Mouse (Mus musculus) lung, embryonic 16.5 days (tissue): ENCODE results near the gene Whamm. TPM values are rescaled to one million over a fixed set of nuclear protein-coding genes. Genes with fewer than 3 reads are reported as not detected.

Source experiments
- ATAC-seq: fragments of 200-750 bp; cut with Nextera tagmentation; 2 replicates; pipeline ENCODE4 v1.8.0; 2017; ENCODE audit warnings: low read depth, mild to moderate bottlenecking, moderate library complexity
- H3K27ac ChIP-seq: fragments of 300-500 bp; sonication (generic); 2 replicates; pipeline ENCODE4 v1.5.1; 2014; ENCODE audit warnings: mild to moderate bottlenecking, control low read depth, low read length
- H3K27me3 ChIP-seq: fragments of 300-500 bp; sonication (generic); 2 replicates; pipeline ENCODE4 v1.6.1; 2014; ENCODE audit warnings: low read depth, low read length, mixed read lengths; ENCODE audit not compliant: control insufficient read depth, insufficient read depth
- H3K36me3 ChIP-seq: fragments of 300-500 bp; sonication (generic); 2 replicates; pipeline ENCODE4 v1.6.1; 2014; ENCODE audit warnings: low read length; ENCODE audit not compliant: control insufficient read depth, insufficient read depth
- H3K4me1 ChIP-seq: fragments of 300-500 bp; sonication (generic); replicated peaks from 2 replicates; pipeline ENCODE4 v1.6.1; 2014; ENCODE audit warnings: low read length, mixed read lengths; ENCODE audit not compliant: control insufficient read depth, insufficient read depth
- H3K4me2 ChIP-seq: fragments of 300-500 bp; sonication (generic); 2 replicates; pipeline ENCODE4 v1.6.1; 2014; ENCODE audit warnings: low read depth, low read length, control low read depth
- H3K4me3 ChIP-seq: fragments of 300-500 bp; sonication (generic); 2 replicates; pipeline ENCODE4 v1.5.1; 2014; ENCODE audit warnings: mild to moderate bottlenecking, low read length, control low read depth
- H3K9ac ChIP-seq: fragments of 300-500 bp; sonication (generic); 2 replicates; pipeline ENCODE4 v1.6.1; 2014; ENCODE audit warnings: low read length, control low read depth
- H3K9me3 ChIP-seq: fragments of 300-500 bp; sonication (generic); 2 replicates; pipeline ENCODE4 v1.6.1; 2016; ENCODE audit warnings: low read length; ENCODE audit not compliant: control insufficient read depth
- WGBS: fragments of 180-500 bp; shearing (Covaris S2); extraction: QIAGEN DNeasy Blood & Tissue Kit; methylation state at CpG from one replicate; pipeline ENCODE4 v1.1.7; 2014; 5-methylcytosine and 5-hydroxymethylcytosine counted together
- polyA plus RNA-seq: library from polyadenylated mRNA; unstranded; fragments of >200 nt; fragmentation: Nextera tagmentation; extraction: Ambion mirVana; gene quantifications from 2 replicates; pipeline ENCODE4 v1.2.1, GENCODE M21; 2015

Gene Whamm
- polyA plus RNA-seq = 1.8 and 2.7 TPM in 2 replicates

DNA sequence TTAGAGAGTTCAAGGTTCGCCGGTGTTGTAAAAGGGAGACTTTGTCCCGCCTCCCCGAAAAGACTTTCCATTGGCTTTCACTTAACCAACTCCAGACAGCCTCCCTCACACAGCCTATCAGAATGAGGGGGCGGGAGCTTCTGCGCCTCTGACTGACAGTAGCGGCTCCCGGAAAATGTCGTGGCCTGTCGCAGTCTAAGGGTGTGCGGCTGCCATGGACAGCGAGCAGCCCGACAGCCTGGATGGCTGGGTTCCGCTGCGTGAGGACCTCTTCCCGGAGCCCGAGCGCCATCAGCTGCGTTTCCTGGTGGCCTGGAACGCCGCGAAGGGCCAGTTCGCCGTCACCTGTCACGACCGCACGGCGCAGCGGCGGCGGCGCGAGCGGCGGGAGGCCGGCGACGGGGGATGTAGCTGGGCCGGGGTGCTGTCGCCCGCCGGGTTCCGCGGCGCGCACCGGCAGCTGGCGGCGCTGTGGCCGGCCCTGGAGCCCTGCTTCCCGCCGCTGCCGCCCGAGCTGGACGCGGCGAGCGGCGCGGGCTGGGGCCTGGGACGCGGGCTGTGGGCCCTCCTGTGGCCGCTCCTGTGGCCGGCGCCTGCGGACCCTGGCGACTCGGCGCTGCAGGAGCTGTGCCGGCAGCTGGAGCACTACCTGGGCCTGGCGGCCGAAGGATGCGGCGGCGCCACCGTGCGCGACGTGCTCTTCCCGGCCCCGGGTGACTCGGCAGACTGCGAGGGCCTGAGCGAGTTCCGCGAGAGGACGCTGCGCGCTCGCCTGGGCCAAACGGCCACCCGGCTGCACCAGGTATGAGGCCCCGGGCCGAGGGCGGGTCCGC lies at the start of gene Whamm:
Gene Whamm, plus strand, starts transcription at position 159 of the 833 bp plus-strand sequence.
- Histone ChIP-seq H3K27me3 (no peaks in the 10 kb centered on the region), H3K27ac (peak within 1 kb of the TSS; percentile 94), H3K4me2 (peak within 1 kb of the TSS; percentile 81), H3K36me3 (peaks cover 9% of the 10 kb centered on the region), H3K9me3 (no peaks in the 10 kb centered on the region), H3K4me1 (peaks cover 8% of the 10 kb centered on the region), H3K9ac (peak within 1 kb of the TSS; percentile 92), H3K4me3 (peak within 1 kb of the TSS; percentile 90)
- ATAC-seq = peak; percentile 99
- under 1% methylated on average over 72 of the region's 96 CpGs for WGBS

DNA sequence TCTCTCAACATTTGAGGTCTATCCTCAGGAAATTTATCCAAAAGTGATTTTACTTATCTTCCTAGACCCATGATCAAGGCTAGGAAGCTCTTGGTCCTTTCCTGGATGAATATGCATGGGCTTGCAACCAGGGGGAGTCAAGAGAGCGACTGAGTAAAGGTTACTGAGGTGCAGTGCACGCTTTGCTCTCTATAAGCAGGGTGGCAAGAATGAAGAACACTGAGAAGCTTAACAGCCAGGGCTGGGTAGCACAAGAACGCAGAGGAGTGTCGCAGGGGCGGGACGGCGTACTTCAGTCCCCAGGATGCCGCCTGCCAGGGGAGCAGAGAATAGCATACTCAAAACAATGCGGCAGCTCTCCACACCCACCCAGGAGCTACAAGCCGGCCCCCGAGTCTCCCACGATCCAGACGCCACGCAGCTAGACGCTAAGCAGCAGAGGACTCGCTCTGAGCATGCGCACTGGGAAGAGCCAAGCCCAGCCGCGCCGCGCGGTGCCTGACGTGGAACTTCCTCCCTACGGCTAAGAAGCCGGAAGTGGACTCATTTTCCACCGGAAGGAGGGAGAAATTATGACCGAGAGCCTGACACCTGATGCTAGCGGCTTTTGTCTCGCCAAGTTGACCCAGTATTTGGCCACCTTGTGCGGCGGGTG lies 47.9 kb upstream of the Whamm start:
- peak overlapping the region; percentile 94 for H3K27ac ChIP-seq
- peaks cover 8% of the 10 kb centered on the region for H3K4me1 ChIP-seq
- WGBS = under 1% methylated on average over 31 of the region's 31 CpGs
- peak overlapping the region; percentile 67 for H3K4me3 ChIP-seq
- peaks cover 8% of the 10 kb centered on the region for H3K36me3 ChIP-seq
- H3K27me3 ChIP-seq = no peaks in the 10 kb centered on the region
- peak; percentile 98 for ATAC-seq
- H3K4me2 ChIP-seq = peak overlapping the region; percentile 76
- H3K9ac ChIP-seq = peak overlapping the region; percentile 85
- no peaks in the 10 kb centered on the region for H3K9me3 ChIP-seq

DNA sequence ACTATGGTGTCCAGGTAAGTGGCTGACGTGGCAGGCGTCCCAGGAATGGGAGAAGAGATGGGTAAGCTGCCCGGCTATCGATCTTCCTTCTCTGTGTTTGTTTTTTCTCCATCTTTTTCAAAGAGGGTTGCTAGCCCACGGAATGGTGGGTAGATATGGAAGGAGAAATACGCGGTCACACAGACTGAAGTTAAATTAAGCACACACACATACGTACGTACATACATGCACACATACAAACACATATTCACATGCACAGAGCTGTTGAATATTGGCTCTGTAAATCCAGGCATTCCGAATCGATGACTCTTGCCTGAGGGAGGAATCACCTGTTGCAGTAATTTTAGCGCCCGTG lies 47.4 kb upstream of the Whamm start:
- peak overlapping the region; percentile 85 for H3K9ac ChIP-seq
- no peaks in the 10 kb centered on the region for H3K27me3 ChIP-seq

DNA sequence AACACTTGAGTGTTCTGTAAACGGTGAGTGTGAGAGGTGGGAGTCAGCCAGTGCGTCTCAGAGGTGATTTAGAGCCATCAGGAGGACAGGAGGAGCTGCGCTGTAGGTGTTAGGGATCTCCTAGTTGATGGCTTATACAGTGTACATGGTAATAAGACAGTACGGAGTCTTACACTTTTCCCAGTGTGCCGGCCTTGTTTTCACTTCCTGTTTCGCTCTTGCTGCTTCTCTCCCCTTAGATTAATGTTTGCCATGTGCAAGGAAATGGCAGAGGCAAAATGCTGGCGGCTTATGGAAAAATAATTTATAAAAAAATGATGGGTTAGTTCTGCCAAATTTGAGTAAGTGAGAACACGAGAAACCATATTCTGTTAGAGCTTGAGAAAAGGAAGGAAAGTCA lies 42.1 kb upstream of the Whamm start:
- Histone ChIP-seq H3K4me1 (peaks cover 8% of the 10 kb centered on the region), H3K9me3 (no peaks in the 10 kb centered on the region; the same call in 1 of the 2 replicates), H3K4me2 (no peak overlapping the region), H3K4me3 (no peak overlapping the region), H3K36me3 (peaks cover 46% of the 10 kb centered on the region), H3K9ac (no peak overlapping the region), H3K27ac (no peak overlapping the region), H3K27me3 (no peaks in the 10 kb centered on the region)
- no peak for ATAC-seq
- 72% methylated on average over 8 of the region's 8 CpGs for whole genome bisulfite sequencing

More for the DNA sequence above, 47.4 kb upstream of the Whamm start:
- ATAC-seq = 0 out of 2 replicates have a peak, but pooled peaks have one; percentile 14
- Histone ChIP-seq H3K27ac (peak overlapping the region; percentile 94), H3K36me3 (peaks cover 8% of the 10 kb centered on the region), H3K4me2 (peak overlapping the region; percentile 76), H3K9me3 (no peaks in the 10 kb centered on the region), H3K4me3 (peak overlapping the region; percentile 67), H3K4me1 (peaks cover 8% of the 10 kb centered on the region)
- 4% methylated on average over 13 of the region's 13 CpGs for WGBS

DNA sequence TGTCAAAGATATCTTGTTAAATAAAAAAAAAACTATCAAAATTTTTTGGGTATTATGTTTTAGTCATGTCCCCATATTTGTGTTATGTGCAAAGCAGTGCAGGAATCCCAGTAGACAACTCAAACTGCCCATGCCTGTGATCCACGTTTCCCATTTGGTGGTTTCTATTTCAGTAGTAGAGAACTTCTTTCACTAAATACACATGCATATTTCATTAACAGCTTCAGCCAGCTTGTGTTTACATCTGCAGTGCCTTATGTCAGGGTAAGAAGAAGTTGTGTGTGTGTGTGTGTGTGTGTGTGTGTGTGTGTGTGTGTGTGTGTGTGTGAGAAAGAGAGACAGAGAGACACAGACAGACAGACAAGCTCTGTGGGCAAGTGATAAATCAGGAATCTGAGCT lies 39.6 kb upstream of the Whamm start:
- no peak overlapping the region for H3K27ac ChIP-seq
- H3K4me3 ChIP-seq = no peak overlapping the region
- peaks cover 4% of the 10 kb centered on the region; the same call in 1 of the 2 replicates for H3K9me3 ChIP-seq
- H3K9ac ChIP-seq = no peak overlapping the region
- ATAC-seq = no peak
- H3K4me2 ChIP-seq = no peak overlapping the region
- peaks cover 66% of the 10 kb centered on the region for H3K36me3 ChIP-seq
- H3K27me3 ChIP-seq = no peaks in the 10 kb centered on the region
- no peaks in the 10 kb centered on the region for H3K4me1 ChIP-seq
- 83% methylated on average over 1 of the region's 1 CpGs for WGBS

DNA sequence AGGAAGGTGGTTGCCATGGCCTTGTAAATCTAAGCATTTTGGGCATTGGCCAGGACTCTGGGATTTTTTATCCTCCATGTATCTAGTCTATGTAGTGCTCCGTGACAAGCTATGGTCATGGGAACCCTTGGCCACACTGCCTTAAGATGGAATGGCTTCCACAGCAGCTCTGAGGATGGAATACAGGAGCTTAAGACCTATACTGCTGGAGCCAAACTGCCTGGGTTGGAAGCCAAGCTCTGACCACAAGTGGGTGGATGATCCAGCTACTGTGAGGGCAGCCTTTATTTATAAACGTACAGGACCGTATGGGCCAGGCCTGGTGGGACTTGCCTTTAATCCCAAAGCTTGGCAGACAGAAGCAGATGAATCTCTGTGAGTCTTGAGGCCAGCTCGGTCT lies 34.6 kb upstream of the Whamm start:
- peaks cover 4% of the 10 kb centered on the region; the same call in 1 of the 2 replicates for H3K9me3 ChIP-seq
- no peak overlapping the region for H3K27ac ChIP-seq
- H3K36me3 ChIP-seq = peaks cover 40% of the 10 kb centered on the region
- no peak overlapping the region for H3K9ac ChIP-seq
- WGBS = 75% methylated on average over 4 of the region's 4 CpGs
- no peaks in the 10 kb centered on the region for H3K4me1 ChIP-seq
- no peak for ATAC-seq
- no peak overlapping the region for H3K4me3 ChIP-seq
- no peak overlapping the region for H3K4me2 ChIP-seq
- no peaks in the 10 kb centered on the region for H3K27me3 ChIP-seq

DNA sequence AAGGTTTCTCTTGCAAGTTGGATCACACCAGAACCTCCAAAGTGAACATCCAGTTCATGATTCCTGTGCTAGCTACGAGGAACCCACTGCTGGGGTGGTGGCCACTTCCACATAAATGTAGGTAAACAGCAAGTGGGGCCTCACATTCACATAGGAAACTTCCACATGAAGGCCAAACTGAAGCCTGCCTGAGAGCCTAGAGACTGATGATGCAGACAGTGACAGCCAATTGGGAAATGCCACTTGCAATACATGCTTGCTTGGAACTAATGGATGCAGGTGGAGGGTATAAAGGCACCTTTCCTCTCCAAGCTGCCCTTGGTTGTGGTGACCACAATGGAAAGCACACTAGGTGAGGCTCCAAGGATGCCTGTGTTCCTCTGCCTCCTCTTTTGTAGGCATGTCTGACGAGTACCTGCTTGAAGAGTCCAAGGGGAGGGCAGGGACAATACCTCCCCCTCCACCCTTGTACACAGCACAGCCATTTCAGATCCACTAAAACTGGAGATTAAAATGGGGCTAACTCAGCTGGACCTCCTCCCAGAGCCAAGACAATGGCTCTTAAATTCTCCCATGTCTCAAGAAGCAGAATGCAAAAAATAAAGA lies 32.9 kb upstream of the Whamm start:
- Histone ChIP-seq H3K36me3 (peaks cover 27% of the 10 kb centered on the region), H3K27ac (no peak overlapping the region), H3K4me3 (no peak overlapping the region), H3K9me3 (peaks cover 4% of the 10 kb centered on the region; the same call in 1 of the 2 replicates), H3K4me1 (no peaks in the 10 kb centered on the region), H3K4me2 (no peak overlapping the region), H3K27me3 (no peaks in the 10 kb centered on the region), H3K9ac (no peak overlapping the region)
- WGBS = 60% methylated on average over 2 of the region's 2 CpGs
- no peak for ATAC-seq

DNA sequence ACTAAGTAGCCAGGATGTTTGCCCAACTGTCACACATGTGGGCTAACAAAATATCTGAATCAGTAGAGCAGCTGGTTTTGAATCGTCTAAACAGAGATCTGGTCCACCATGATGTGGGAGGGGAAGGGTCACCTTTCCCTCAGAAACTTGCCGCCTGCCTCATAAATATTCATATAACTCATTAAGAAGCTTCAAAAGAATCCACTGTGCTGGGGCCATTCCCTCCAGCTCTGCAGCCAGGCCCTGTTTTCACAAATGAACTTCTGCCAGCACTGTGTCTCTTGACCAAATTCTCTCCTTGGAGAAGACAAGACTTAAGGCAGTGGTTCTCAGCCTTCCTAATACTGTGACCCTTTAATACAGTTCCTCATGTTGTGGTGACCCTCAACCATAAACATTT lies 31.5 kb upstream of the Whamm start:
- no peak overlapping the region for H3K9ac ChIP-seq

DNA sequence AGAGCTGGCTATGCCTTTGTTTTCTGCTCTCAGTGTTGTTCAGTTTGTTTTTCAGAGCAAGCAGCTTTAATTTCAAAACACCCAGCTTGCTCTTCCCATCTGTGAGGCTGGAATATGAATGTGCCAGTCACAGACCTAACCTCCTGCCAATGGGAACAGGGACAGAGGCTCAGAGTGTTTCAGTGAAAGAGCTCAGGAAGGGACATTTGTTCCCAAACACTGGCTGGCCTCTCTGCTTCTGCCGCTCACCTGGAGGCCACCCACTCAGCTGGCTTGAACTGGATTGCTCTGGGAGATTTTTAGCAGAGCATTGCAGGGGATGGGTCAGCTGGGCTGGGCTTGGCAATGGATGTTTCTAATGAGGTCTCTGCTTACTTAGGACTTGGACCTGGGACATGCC lies 30.1 kb upstream of the Whamm start:
- ATAC-seq = no peak
- no peak overlapping the region for H3K4me3 ChIP-seq
- 40% methylated on average over 1 of the region's 1 CpGs for WGBS

More for the DNA sequence above, 31.5 kb upstream of the Whamm start:
- Histone ChIP-seq H3K27ac (no peak overlapping the region), H3K4me1 (no peaks in the 10 kb centered on the region), H3K27me3 (no peaks in the 10 kb centered on the region), H3K4me3 (no peak overlapping the region), H3K36me3 (peaks cover 14% of the 10 kb centered on the region; the same call in 1 of the 2 replicates), H3K4me2 (no peak overlapping the region), H3K9me3 (no peaks in the 10 kb centered on the region)
- no peak for ATAC-seq
- WGBS = 15% methylated on average over 2 of the region's 2 CpGs

More for the DNA sequence above, 30.1 kb upstream of the Whamm start:
- Histone ChIP-seq H3K27me3 (no peaks in the 10 kb centered on the region), H3K36me3 (no peaks in the 10 kb centered on the region; the same call in 1 of the 2 replicates), H3K4me2 (no peak overlapping the region), H3K4me1 (no peaks in the 10 kb centered on the region), H3K9ac (no peak overlapping the region), H3K9me3 (no peaks in the 10 kb centered on the region), H3K27ac (no peak overlapping the region)
